Mouse (Mus musculus) lung, postnatal 10 days (tissue): ENCODE measurements around the gene Glis3.

Experiments
- DNase-seq: peaks from one replicate; pipeline ENCODE4 v3.0.0; 2021

Glis3 gene

DNA sequence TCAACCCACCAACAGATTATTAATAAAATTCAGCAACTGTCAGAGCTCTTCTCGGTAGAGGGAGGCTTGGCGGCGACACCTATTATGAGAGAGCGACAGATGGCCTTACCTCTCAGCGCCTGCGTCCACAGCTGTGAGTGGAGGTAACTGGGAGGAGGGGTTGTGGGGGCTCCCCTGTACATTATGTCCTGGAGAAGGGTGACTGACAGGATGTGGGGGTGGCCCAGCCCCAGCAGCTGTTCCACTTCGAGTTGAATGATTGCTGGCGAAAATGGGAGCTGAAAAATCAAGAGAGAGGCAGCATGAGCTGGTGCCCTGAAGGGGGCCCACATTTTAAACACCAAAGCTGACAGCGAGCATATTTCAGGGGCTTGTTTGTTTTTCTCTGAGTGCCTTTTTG lies 381.2 kb downstream of the Glis3 start:
- DNase-seq = no peak

- DNase-seq = no peak
Observed at GRCm38 (mm10) chr19:28291596-28291995, 388.3 kb downstream of the Glis3 start.

DNA sequence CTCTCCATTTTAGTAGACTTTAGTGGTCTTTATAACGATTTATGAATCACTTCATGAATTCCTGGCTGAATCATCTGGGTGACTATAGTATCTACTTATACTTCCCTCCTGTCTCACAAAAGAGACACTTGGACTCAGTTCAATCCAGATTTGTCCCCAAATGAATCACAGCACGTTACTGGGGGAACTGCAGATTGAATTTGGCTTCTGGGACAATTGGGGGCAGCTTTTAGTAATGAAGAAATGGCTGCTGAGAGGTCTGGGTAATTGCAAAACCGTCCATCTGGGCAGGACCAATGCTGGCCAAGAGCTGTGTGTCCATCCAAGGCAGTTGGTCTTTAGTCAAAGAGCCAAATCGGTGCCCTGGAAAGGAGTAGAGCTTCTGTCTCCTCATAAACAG lies 390.4 kb downstream of the Glis3 start:
- DNase-seq = no peak

DNA sequence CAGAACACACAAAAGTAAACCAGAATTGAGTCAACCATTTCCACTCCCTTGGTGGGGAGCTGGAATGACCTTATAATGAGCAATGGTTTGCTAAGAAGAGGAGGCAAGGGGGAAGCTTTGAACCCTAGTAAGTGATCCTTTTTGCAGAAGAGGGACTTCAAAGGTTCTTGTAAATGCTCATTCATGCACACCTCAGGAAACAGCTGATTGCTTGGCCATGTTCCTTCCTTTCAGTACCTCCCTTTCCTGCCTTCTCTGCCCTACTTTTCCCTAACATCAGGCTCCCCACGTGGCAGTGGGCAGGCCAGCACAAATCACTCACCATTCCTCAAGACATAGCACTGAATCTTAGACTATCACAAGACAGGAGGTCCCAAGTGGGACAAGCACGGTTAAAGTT lies 392.4 kb downstream of the Glis3 start:
- no peak for DNase-seq

DNA sequence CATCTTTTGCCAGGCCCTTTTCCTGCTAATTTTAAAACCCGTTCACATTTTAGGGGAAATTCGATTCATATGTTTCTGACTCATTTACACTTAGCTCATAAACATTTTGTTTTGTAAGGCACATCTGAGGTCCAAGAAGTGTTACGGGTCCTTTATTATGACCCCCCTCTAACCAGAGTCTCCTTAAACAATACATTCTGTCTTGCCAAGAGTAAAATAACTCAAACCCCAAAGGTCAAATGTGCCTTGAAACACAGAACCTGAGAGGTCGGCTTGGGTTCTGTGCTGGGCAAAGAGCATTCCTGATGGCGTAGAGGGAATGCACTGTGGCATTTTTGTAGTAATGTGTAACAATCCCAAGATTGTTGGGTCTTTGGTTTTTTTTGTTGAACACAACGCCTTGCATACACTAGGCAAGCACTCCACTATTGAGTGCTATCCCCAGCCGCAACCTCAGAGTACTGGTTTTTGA lies 395.7 kb downstream of the Glis3 start:
- DNase-seq = no peak

GRCm38 (mm10) chr19:28283241-28284097 lies 396.4 kb downstream of the Glis3 start:
- DNase-seq = no peak

GRCm38 (mm10) chr19:28281405-28281804 lies 398.5 kb downstream of the Glis3 start:
- DNase-seq = no peak

DNA sequence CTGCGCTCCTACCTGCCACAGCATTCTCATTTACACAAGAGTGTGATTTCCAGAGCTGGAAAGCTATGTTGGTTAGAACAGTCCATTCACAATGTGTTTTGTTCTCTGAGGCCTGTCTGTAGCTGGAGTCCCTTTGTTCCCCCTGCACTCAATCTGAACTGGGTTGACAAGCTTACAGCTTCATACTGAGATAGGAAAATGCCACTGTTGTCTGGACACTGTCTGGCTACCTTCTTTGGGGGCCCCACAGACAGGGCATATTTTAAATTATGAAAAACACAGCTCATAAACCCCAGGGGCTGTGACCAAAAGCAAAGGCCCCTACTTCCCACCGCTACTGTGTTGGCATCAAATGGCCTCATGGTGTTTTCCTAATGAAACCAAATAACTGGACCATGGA lies 402.8 kb downstream of the Glis3 start:
- no peak for DNase-seq

DNA sequence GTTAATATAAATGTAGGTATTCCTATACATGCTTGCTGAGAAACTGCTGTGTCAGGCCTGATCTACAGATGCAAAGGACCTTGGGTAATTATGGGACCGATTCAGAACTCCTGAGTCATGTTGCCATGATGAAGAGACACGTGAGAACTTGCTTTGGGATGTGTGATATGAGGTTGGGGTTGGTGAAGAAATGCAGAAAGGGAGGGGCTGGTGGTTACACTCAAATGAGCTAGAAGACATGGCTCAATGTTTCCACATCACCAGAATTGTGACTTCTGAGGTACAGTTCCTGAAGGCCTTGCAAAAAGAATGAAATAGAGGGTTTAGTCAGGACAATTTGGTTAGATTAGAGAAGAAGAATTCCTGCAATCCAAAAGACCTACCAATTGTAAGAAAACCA lies 405.4 kb downstream of the Glis3 start:
- no peak for DNase-seq

- DNase-seq = no peak
Observed at GRCm38 (mm10) chr19:28273946-28274345, 405.9 kb downstream of the Glis3 start.

DNA sequence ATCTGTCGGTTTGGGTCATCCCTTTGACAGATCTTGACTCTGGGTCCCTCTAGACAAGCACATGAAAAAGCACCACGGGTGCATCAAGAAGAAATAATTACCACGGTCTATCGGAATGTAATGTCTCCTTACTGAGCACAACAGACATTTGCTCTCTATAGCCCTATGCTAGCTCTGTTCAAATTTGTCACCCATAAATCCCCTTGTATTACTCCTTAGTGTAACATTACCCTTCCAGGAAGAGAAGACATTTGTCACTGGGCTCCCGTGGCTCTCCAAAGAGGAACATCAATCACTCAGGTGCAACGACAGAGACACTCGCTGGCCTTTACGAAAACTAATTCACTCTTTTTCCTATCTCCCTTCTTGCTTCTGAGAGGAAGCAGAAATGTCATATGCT lies 413.0 kb downstream of the Glis3 start:
- DNase-seq = no peak

GRCm38 (mm10) chr19:28265776-28266175 lies 414.1 kb downstream of the Glis3 start:
- DNase-seq = no peak

GRCm38 (mm10) chr19:28258907-28259675 lies 420.8 kb downstream of the Glis3 start:
- DNase-seq = no peak

DNA sequence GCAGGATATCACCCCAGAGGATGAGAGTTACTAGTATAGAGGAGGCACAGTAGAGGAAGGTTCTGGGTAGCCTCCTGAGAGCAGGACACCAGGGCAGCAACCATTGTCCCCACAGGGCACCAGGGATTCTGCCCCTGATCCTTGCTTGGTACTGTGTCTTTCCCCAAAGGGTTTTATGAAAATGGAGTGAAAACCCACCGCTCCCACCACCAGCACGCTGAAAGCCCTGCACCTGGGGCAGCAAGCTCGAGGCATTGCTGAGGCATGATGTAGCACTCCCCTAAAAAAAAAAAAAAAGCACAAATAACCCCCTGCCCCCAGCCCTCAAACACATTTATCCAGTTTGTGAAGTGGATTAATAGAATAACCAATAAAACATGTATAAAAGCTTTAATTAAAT lies 421.4 kb downstream of the Glis3 start:
- no peak for DNase-seq

DNA sequence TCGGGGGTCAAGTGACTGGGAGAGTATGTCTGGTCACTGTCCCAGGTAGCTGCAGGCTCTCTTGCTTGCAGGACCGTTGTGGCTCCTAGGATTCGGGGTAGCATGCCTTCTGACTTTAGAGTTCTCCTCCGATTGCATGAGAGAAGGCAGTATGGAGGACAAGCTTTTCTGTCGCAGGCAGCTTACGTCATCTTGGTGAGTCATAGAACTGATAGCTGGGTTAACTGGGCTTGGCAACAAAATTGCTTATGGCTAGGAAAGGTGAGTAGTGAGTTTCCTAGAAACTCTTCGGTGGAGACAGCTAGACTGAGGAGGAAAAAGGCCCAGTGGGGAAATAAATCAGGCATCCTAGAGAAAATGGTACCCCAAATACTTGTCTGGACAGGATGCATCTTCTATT lies 432.5 kb downstream of the Glis3 start:
- no peak for DNase-seq

GRCm38 (mm10) chr19:28246186-28246585 lies 433.7 kb downstream of the Glis3 start:
- DNase-seq = no peak

- no peak for DNase-seq
Observed at GRCm38 (mm10) chr19:28238073-28238472, 441.8 kb downstream of the Glis3 start.

DNA sequence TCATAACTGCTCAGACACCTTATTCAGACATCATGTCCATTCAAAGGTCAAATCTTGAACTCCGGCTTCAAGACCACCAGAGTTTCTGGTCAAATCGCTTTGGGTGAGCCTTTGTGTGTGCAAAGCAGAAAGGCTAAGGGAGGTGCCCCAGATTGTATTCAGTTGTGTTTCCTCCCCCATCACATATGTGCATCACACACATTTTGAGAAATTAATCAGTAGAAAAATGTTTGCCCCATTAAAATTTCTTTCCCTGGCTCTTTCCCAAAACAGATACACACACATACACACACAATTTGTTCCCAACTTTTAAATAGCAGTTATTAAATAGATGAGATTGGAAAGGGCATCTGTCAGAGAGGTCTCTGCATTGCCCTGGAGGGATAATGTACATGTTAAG lies 442.3 kb downstream of the Glis3 start:
- DNase-seq = no peak

DNA sequence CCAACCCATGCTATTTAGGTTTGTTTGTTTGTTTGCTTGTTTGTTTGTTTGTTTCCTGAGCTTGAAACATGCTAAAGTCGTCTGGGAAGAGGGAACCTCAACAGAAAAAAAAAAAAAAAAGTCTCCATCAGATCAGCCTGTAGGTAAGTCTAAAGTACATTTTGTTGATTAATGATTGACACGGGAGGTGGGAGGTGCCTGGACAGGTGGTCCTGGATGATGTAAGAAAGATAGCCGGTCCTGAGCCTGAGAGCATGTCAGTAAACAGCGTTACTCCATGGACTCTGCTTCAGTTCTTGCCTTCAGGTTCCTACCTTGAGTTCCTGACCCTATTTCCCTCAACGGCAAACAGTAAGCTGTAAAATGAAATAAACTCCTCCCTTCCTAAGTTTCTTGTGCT lies 444.3 kb downstream of the Glis3 start:
- DNase-seq = no peak

DNA sequence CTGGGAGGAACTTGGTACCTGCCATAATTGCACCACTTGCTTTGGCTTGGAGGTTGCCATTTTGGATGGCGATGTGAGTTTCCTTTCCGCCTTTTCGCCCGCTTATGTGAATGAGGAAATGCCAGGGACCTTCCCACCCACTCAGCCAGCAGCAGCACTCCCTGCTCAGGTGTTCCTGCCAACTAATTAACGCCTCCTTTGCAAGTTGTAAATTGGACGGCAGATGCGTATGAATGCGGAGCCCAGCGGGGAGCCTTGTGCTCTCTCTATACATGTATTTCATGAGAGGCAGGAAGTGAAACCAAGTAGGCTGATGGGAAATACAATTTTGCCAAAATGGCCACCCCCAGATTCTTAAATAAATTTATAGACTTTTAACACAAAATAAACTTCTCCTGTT lies 444.8 kb downstream of the Glis3 start:
- no peak for DNase-seq

DNA sequence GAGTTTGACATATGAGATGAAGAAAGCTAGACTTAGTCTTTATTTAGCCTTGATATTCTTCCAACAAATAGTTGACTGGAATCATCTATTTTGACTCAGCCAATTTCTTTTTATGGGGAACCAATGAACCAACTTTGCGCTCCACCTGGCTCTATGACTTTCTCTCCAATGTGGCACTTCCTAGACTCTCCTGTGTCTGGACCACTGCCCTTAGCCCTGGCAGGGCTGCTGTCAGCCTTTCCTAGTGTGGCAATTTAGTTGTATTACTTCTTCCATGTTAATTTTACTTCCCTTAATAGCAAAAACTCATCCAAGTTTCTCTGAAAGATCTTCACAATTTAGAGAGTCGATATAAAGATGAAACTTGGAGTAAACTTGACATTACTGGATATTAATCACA lies 445.2 kb downstream of the Glis3 start:
- DNase-seq = no peak

- DNase-seq = no peak
Observed at GRCm38 (mm10) chr19:28231511-28231910, 448.4 kb downstream of the Glis3 start.

- DNase-seq = no peak
Observed at GRCm38 (mm10) chr19:28227526-28227925, 452.4 kb downstream of the Glis3 start.

- no peak for DNase-seq
Observed at GRCm38 (mm10) chr19:28225651-28226050, 454.2 kb downstream of the Glis3 start.
